Mouse (Mus musculus) liver, embryonic 13.5 days (tissue): ENCODE data around the gene Crip2. TPM values are rescaled to one million over a fixed set of nuclear protein-coding genes. Genes with fewer than 3 reads are reported as not detected.
A peak's percentile ranks its signal among the peaks of the same experiment; 100 is the strongest.

Experiments used
- ATAC-seq: fragments of 200-750 bp; cut with Nextera tagmentation; 2 replicates; pipeline ENCODE4 v1.8.0; 2017; ENCODE audit warnings: low read depth, mild to moderate bottlenecking, moderate number of reproducible peaks, moderate library complexity
- DNase-seq: peaks from one replicate; pipeline ENCODE4 v3.0.0; 2022
- H3K27ac ChIP-seq: fragments of 300-500 bp; sonication (generic); 2 replicates; pipeline ENCODE4 v1.5.1; 2015; ENCODE audit warnings: moderate library complexity, mild to moderate bottlenecking, inconsistent platforms
- H3K27me3 ChIP-seq: fragments of 300-500 bp; sonication (generic); 2 replicates; pipeline ENCODE4 v1.6.1; 2015; ENCODE audit warnings: mild to moderate bottlenecking, inconsistent platforms
- H3K36me3 ChIP-seq: fragments of 300-500 bp; sonication (generic); 2 replicates; pipeline ENCODE4 v1.6.1; 2015; ENCODE audit warnings: mild to moderate bottlenecking, inconsistent platforms
- H3K4me1 ChIP-seq: fragments of 300-500 bp; sonication (generic); replicated peaks from 2 replicates; pipeline ENCODE4 v1.6.1; 2015; ENCODE audit warnings: inconsistent platforms
- H3K4me2 ChIP-seq: fragments of 300-500 bp; sonication (generic); 2 replicates; pipeline ENCODE4 v1.6.1; 2015; ENCODE audit warnings: inconsistent platforms, mild to moderate bottlenecking, moderate library complexity
- H3K4me3 ChIP-seq: fragments of 300-500 bp; sonication (generic); replicated peaks from 2 replicates; pipeline ENCODE4 v1.5.1; 2015; ENCODE audit warnings: mild to moderate bottlenecking, inconsistent platforms
- H3K9ac ChIP-seq: fragments of 300-500 bp; sonication (generic); 2 replicates; pipeline ENCODE4 v1.6.1; 2015; ENCODE audit warnings: mild to moderate bottlenecking, inconsistent platforms
- H3K9me3 ChIP-seq: fragments of 300-500 bp; sonication (generic); replicated peaks from 2 replicates; pipeline ENCODE4 v1.6.1; 2016; ENCODE audit warnings: inconsistent platforms
- WGBS: fragments of 180-500 bp; shearing (Covaris S2); methylation state at CpG from one replicate; pipeline ENCODE4 v1.1.7; 2015; ENCODE audit not compliant: insufficient replicate concordance; 5-methylcytosine and 5-hydroxymethylcytosine counted together
- polyA plus RNA-seq: library from polyadenylated mRNA; unstranded; fragments of >200 nt; fragmentation: Nextera tagmentation; extraction: Ambion mirVana; gene quantifications from 2 replicates; pipeline ENCODE4 v1.2.1, GENCODE M21; 2015

The Crip2 gene
- polyA plus RNA-seq, 1 experiment from 2014 or later = 47.9 TPM

- peaks cover 20% of the 10 kb centered on the region for H3K4me1 ChIP-seq
- H3K36me3 ChIP-seq = no peaks in the 10 kb centered on the region
- H3K27ac ChIP-seq = no peak overlapping the region
- no peaks in the 10 kb centered on the region for H3K9me3 ChIP-seq
- H3K9ac ChIP-seq = no peak overlapping the region
- H3K27me3 ChIP-seq = peaks cover 60% of the 10 kb centered on the region
- peak overlapping the region; percentile 33 for H3K4me3 ChIP-seq
- H3K4me2 ChIP-seq = peak overlapping the region; percentile 63
- ATAC-seq (0 out of 2 replicates have a peak, but pooled peaks have one; percentile 43), DNase-seq (peak; percentile 41)
- WGBS = 3% methylated on average over 56 of the region's 56 CpGs
Observed at GRCm38 (mm10) chr12:113187584-113188295, 47.7 kb downstream of the Crip2 start.

- ATAC-seq = no peak
- Histone ChIP-seq H3K27me3 (peaks cover 56% of the 10 kb centered on the region), H3K9ac (no peak overlapping the region), H3K4me2 (no peak overlapping the region), H3K4me1 (peaks cover 20% of the 10 kb centered on the region), H3K9me3 (no peaks in the 10 kb centered on the region), H3K27ac (no peak overlapping the region), H3K4me3 (no peak overlapping the region), H3K36me3 (no peaks in the 10 kb centered on the region)
- no peak for DNase-seq
- WGBS = 72% methylated on average over 51 of the region's 51 CpGs
Observed at GRCm38 (mm10) chr12:113188349-113189055, 48.5 kb downstream of the Crip2 start.

- Histone ChIP-seq H3K27me3 (peaks cover 8% of the 10 kb centered on the region), H3K27ac (no peak overlapping the region), H3K4me1 (no peaks in the 10 kb centered on the region), H3K36me3 (no peaks in the 10 kb centered on the region), H3K4me3 (no peak overlapping the region), H3K9ac (no peak overlapping the region), H3K4me2 (no peak overlapping the region), H3K9me3 (peaks cover 4% of the 10 kb centered on the region; the same call in 1 of the 2 replicates)
- ATAC-seq (no peak), DNase-seq (no peak)
- WGBS = 40% methylated on average over 2 of the region's 2 CpGs
Observed at GRCm38 (mm10) chr12:113193423-113193822, 53.4 kb downstream of the Crip2 start.

Other genes with a start within 250 kb of the Crip2 start
- 0.13 and 0.20 TPM in 2 replicates for gene Jag2, start 210.5 kb upstream of the Crip2 start, polyA plus RNA-seq
- 14.7 and 15.2 TPM in 2 replicates for gene Nudt14, start 198.1 kb upstream of the Crip2 start, polyA plus RNA-seq
- gene Btbd6, start 163.8 kb upstream of the Crip2 start, polyA plus RNA-seq = 6.3 and 6.6 TPM in 2 replicates
- gene Brf1, start 139.5 kb upstream of the Crip2 start, polyA plus RNA-seq = 28.3 and 28.8 TPM in 2 replicates
- 5.2 and 6.2 TPM in 2 replicates for gene Pacs2, start 125.7 kb upstream of the Crip2 start, polyA plus RNA-seq
- not detected in 2 replicates for gene Tex22, start 65.7 kb upstream of the Crip2 start, polyA plus RNA-seq
- 4.8 and 6.1 TPM in 2 replicates for gene Mta1, start 42.0 kb upstream of the Crip2 start, polyA plus RNA-seq
- gene Crip1, start 6.1 kb downstream of the Crip2 start, polyA plus RNA-seq = 84.5 and 94.1 TPM in 2 replicates
- 12.0 and 12.9 TPM in 2 replicates for gene Tedc1, start 16.2 kb downstream of the Crip2 start, polyA plus RNA-seq
- gene Tmem121, start 45.7 kb downstream of the Crip2 start, polyA plus RNA-seq = 0.46 and 0.52 TPM in 2 replicates